Mouse (Mus musculus) left cerebral cortex, adult 2 months (tissue): ENCODE measurements around the gene Dpyd. TPM values are rescaled to one million over a fixed set of nuclear protein-coding genes. Genes with fewer than 3 reads are reported as not detected.

Experiments
- DNase-seq, 2 experiments: peaks; one replicate each; pipeline ENCODE4 v3.0.0; 2021 to 2022; ENCODE audit warnings: low spot score in 2 of 2, mixed read lengths in 1 of 2; ENCODE audit errors: extremely low spot score in 1 of 2
- H3K27ac ChIP-seq: fragments of 200-600 bp; 2 replicates; pipeline ENCODE4 v1.8.1; 2022
- H3K4me3 ChIP-seq: fragments of 200-600 bp; 2 replicates; pipeline ENCODE4 v1.8.1; 2022
- CTCF ChIP-seq: fragments of 200-600 bp; IDR thresholded peaks from 2 replicates; pipeline ENCODE4 v1.8.1; 2022; ENCODE audit warnings: antibody characterized with exemption, mild to moderate bottlenecking, moderate library complexity
- intact Hi-C: fragments of 180-260 bp; cut with DNase I; formaldehyde crosslinking; loops from one replicate; pipeline ENCODE4 v1.15.1; 2025
- long read RNA-seq, 2 experiments: library from polyadenylated mRNA; stranded (forward); transcript quantifications; one replicate each; pipeline ENCODE4 v2.0.0; 2021; ENCODE audit warnings: borderline mapping rate in 2 of 2
- total RNA-seq, 2 experiments: library from RNA; stranded (reverse); gene quantifications; 2 replicates each; pipeline ENCODE4 v1.2.3; 2021

Dpyd gene
- total RNA-seq: 10 to 100 TPM in 1 of 2 experiments, 1 to 10 TPM in 1; 9.8 to 12.1 TPM
- long read RNA-seq, experiment 1, partial matches to known transcripts: 0 of 2 reads
- long read RNA-seq, experiment 1, other reads (novel, unspliced or antisense): 2 of 2 reads
- long read RNA-seq, experiment 2, full-length matches to known transcripts: 1 of 2 reads
- long read RNA-seq, experiment 2, partial matches to known transcripts: 0 of 2 reads
- long read RNA-seq, experiment 2, other reads (novel, unspliced or antisense): 1 of 2 reads

- intact Hi-C loops: no loop called here
- H3K27ac ChIP-seq: no peak within 1 kb of the TSS
These were observed at the start of gene Dpyd for GRCm38 (mm10) chr3:118561554-118562310. TSS of gene Dpyd (plus strand) at chr3:118562129.

DNA sequence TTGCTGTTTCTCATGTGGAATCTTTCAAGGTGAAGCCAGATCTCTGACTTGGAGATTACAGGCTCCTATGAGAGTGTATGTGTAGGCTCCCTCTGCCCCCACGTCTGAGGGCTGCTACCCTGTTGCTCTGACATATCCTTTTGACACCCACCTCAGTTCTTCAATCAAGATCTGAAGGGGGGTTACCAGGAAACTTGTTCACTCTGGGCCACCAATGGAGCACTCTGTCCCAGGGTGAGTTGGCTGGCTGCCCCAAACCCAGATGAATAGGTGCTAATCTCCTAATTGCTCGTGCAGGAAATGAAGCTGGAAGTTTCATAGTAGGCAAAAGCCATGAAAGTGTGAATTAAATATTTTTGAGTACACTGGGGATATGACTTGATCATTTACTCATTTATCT, 24.3 kb upstream of the Dpyd start:
- DNase-seq: no peak
- TF ChIP-seq CTCF: no peak
- Histone ChIP-seq H3K4me3 (no peak overlapping the region), H3K27ac (no peak overlapping the region)
- intact Hi-C loops: no loop called here

More at GRCm38 (mm10) chr3:118561554-118562310, at the start of gene Dpyd:
- DNase-seq: peak; percentile 69 to 76
- no peak for TF ChIP-seq CTCF
- peak within 1 kb of the TSS; percentile 61 for H3K4me3 ChIP-seq

- intact Hi-C loops: no loop called here
- Histone ChIP-seq H3K4me3 (no peak overlapping the region), H3K27ac (no peak overlapping the region)
- TF ChIP-seq CTCF: no peak
- DNase-seq: no peak
These were observed 20.2 kb upstream of the Dpyd start for GRCm38 (mm10) chr3:118541766-118542165.

DNA sequence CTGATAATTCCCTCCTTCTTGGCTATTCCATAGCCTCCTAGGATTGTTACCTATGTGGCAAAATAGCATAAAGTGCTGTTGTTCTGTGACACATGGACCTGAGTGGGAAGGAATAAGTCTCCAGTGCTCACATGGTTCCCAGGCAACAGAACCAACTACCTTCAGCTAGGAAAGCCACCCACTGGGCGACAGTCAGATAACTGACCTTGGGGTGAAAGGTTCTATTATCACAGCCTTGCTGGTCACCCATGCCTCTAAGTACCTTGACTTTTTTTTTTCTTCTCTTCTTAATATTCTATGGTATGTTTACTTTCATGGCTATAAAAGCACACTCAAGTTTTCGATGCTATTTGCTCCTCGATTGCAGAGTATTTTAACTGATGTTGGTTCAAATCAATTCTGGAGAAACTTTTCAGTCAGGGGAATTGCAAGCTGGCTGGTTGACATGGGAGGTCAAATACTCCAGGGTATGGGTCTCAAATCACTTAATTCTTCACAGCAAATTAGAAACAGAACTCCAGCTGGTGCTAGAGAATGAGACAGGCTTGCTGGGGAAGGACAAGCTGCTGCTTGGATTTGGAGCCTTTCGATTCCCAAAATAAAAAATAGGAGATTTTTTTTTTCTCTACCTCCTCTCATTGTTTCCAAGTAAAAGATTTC, 14.2 kb upstream of the Dpyd start:
- TF ChIP-seq CTCF: no peak
- no peak for DNase-seq
- intact Hi-C loops: no loop called here
- H3K4me3 ChIP-seq: no peak overlapping the region
- H3K27ac ChIP-seq: no peak overlapping the region

DNA sequence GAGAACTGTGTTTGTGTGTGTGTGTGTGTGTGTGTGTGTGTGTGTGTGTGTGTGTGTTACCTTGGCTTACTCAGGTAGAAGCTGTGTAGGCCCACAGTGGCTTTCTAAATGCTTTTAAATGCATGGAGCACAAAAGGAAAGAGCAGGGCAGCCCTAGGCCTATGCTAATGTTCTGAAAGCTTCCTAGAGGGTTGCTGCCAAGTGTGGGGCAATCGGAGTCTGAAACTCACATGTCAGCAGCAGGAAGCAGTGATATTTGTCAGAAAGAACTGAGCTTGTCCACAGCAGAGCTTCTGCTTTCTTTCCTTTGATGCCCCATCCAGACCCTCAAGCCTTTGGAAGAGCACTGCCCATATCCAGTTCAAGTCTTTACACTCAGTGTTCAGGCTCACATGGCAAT, 4.3 kb upstream of the Dpyd start:
- intact Hi-C loops: no loop called here
- no peak for DNase-seq
- H3K4me3 ChIP-seq: no peak overlapping the region
- H3K27ac ChIP-seq: no peak overlapping the region
- no peak for TF ChIP-seq CTCF

DNA sequence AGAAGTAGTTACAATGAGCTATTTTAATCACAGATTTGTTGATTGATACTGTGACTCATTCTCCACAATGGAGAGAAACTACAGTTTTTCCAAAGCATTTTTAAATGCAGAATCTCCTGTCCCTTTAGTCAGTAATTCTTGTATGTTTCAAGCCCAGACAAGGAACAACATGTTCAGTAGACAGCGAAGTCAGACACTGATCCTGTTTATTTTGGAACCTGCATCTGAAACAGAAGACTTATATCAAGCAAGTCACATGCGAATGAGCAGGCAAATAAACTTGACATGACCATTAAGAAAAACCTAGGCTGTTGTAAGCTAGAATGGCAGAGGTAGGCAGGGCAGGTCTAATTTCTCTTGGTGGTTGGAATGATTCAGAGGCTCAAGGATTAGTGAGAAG, 2.0 kb upstream of the Dpyd start:
- Histone ChIP-seq H3K4me3 (no peak overlapping the region), H3K27ac (no peak overlapping the region)
- no peak for DNase-seq
- no peak for TF ChIP-seq CTCF
- intact Hi-C loops: no loop called here

GRCm38 (mm10) chr3:118562311-118562671, 362 bp downstream of the Dpyd start:
- intact Hi-C loops: no loop called here
- TF ChIP-seq CTCF: no peak
- peak overlapping the region; percentile 61 for H3K4me3 ChIP-seq
- no peak for DNase-seq
- no peak overlapping the region for H3K27ac ChIP-seq

DNA sequence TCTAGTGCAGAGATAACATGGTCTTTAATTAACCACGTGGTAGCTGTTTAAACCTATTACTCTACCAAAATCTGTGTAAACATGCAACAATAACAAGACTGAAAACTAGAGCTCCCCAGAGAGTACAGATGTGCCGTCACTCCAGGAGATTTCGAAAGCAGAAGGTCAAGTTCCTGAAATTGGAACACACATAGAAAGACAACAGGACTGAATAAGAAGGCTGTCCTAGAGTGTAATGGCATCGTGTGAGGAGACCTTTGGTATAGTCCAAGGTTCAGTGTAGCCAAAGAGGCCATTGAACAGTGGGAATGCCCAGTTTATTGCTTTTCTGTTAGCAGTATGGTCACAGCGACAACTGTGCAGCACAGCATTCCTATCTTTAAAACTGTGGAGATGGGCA, 4.8 kb downstream of the Dpyd start:
- no peak for TF ChIP-seq CTCF
- Histone ChIP-seq H3K27ac (no peak overlapping the region), H3K4me3 (no peak overlapping the region)
- intact Hi-C loops: no loop called here
- DNase-seq: no peak

- intact Hi-C loops: no loop called here
- no peak for DNase-seq
- Histone ChIP-seq H3K27ac (no peak overlapping the region), H3K4me3 (no peak overlapping the region)
- no peak for TF ChIP-seq CTCF
These were observed 8.3 kb downstream of the Dpyd start for GRCm38 (mm10) chr3:118570197-118570596.

DNA sequence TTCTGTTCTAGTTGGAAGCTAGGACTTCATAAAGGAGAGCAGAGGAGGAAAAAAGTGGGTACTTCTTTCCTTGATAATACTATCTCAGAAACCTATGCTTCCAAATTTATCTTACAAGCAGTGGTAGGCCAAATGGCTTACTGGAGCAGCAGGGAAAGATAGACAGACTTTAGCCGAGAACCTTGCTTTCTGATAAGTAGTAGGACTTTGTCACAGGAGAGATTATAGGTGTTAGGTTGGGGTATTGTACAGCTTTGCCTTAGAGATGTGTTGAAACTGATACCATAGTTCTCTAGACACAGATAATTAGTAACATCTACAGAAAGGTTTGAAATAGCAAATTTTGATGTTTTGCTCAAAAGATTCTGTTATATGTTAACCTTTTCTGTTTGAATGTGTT, 28.6 kb downstream of the Dpyd start:
- H3K27ac ChIP-seq: no peak overlapping the region
- H3K4me3 ChIP-seq: no peak overlapping the region
- intact Hi-C loops: no loop called here
- DNase-seq: no peak
- TF ChIP-seq CTCF: no peak

DNA sequence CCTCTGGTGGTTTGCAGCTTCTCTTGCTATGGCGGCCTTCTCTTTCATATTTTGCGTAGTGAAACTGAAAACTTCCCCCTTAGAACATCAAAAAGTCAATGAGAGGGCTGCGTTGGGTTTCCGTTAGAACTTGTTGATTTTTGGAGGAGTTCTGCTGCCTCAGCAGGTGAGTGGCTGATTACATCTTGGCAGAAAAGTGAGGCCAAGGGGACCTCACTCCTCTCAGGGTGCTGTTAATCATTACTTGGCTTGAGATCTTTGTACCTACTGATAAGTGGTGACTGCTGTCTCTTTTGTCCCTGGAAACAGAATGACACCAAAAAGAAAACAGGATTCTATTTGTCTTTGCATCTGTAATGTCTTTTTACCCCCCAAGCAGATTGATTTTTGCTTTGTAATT, 32.9 kb downstream of the Dpyd start:
- no peak for TF ChIP-seq CTCF
- Histone ChIP-seq H3K4me3 (no peak overlapping the region), H3K27ac (no peak overlapping the region)
- no peak for DNase-seq
- intact Hi-C loops: no loop called here

DNA sequence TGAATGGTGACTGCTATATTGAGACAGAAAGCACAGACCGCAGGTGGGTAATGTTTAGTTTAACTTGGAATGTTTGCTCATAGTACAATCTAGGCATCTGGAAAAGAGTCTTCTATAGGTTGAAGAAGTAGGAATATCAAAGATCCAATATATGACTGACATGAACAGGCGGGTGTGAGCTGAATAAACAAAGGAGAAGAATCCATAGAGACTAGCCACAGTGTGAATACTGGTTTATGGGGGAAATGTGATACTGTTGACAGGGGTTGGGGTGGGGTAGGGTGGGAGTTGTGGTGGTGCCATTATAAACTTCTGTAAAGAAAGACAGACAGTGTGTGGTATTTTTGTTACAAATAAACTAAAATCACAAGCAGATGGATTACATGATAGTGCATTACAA, 33.8 kb downstream of the Dpyd start:
- H3K4me3 ChIP-seq: no peak overlapping the region
- intact Hi-C loops: no loop called here
- DNase-seq: no peak
- no peak for TF ChIP-seq CTCF
- H3K27ac ChIP-seq: no peak overlapping the region
